In the genomic region with DNA sequence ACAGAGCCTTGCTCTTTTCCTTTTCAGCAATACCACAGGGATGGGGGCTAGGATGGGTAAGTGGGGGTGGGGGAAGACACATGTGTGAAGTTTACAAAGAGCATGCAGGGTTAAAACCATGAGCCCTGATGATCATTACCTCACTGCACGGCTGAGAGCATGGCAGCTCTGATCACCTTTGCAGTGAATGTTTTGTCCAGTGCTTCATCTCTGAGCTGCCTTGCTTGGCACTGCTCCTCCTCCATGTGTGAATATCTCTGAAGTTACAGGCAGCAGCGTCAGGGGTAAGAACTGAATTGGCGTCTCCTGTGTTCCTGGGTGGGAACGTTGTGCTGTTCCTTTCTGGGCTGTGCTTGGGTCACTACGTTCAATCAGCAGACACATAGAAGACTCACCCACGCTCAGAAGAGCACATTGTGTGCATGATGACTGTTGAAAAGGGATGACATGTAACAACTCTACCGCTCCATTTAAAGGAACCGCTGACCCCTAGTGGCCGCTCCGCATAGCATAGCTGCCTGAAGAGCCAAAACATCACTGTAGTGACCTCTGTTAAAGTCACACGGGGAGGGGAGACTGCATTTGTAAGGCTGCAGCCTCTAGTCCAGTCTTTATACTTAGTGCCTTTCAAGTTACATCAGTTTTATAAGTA, we compare ENCODE assay signal across 7 mouse cellular contexts.
DNase-seq lines count a peak whose midpoint lies in the region; ATAC-seq and TF ChIP-seq lines count a peak whose summit lies in the region.

No protein-coding gene starts in this region.

- no peak overlapping the region for H3K4me3 ChIP-seq in embryonic facial prominence, embryonic 11.5 days (ENCODE audit: low read depth, low read length)
- no peak overlapping the region for H3K4me3 ChIP-seq in limb, embryonic 14.5 days (replicated peaks; ENCODE audit: low read length)
- H3K4me3 ChIP-seq in midbrain, postnatal 0 days (ENCODE audit: low read depth, low read length): no peak overlapping the region

- H3K4me1 ChIP-seq in embryonic facial prominence, embryonic 11.5 days (ENCODE audit: control insufficient read depth, insufficient read depth, low read length): no peaks in the 10 kb centered on the region
- no peaks in the 10 kb centered on the region for H3K4me1 ChIP-seq in limb, embryonic 14.5 days (ENCODE audit: control insufficient read depth, insufficient read depth, low read length)
- 0 out of 2 replicates have a peak, but pooled peaks cover 3% of the 10 kb centered on the region for H3K4me1 ChIP-seq in midbrain, postnatal 0 days (ENCODE audit: insufficient read depth, low read length)

- H3K27me3 ChIP-seq in embryonic facial prominence, embryonic 11.5 days (ENCODE audit: control insufficient read depth, insufficient read depth, low read length): no peaks in the 10 kb centered on the region
- H3K27me3 ChIP-seq in limb, embryonic 14.5 days (ENCODE audit: control insufficient read depth, insufficient read depth, low read length): no peaks in the 10 kb centered on the region
- H3K27me3 ChIP-seq in midbrain, postnatal 0 days (ENCODE audit: insufficient read depth, low read length): no peaks in the 10 kb centered on the region

- H3K36me3 ChIP-seq in embryonic facial prominence, embryonic 11.5 days (replicated peaks; ENCODE audit: control insufficient read depth, insufficient read depth, low read depth, low read length): no peaks in the 10 kb centered on the region
- 0 out of 2 replicates have a peak, but pooled peaks cover 3% of the 10 kb centered on the region for H3K36me3 ChIP-seq in limb, embryonic 14.5 days (ENCODE audit: control insufficient read depth, insufficient read depth, low read length)
- H3K36me3 ChIP-seq in midbrain, postnatal 0 days (ENCODE audit: insufficient read depth, low read length): no peaks in the 10 kb centered on the region

- ATAC-seq in embryonic facial prominence, embryonic 11.5 days (replicated peaks; ENCODE audit: insufficient number of reproducible peaks, low FRiP score, low TSS enrichment, low read depth): peak; percentile 76; the same call in 1 of the 2 replicates
- peak; percentile 84; the same call in 1 of the 2 replicates for ATAC-seq in limb, embryonic 14.5 days (ENCODE audit: low FRiP score, low read depth)
- peak; percentile 77; the same call in 1 of the 2 replicates for ATAC-seq in midbrain, postnatal 0 days (ENCODE audit: low FRiP score)

- DNase-seq in adrenal gland, postnatal 14 days: peak; percentile 91
- DNase-seq in embryonic facial prominence, embryonic 11.5 days (ENCODE audit: low spot score): peak; percentile 87
- peak; percentile 89 for DNase-seq in heart, adult 8-10 months (ENCODE audit: low spot score)
- peak; percentile 78 to 91 for DNase-seq in kidney, adult 8-10 months
- DNase-seq in limb, embryonic 14.5 days (ENCODE audit: low spot score): peak; percentile 85
- peak; percentile 90 for DNase-seq in midbrain, postnatal 0 days (ENCODE audit: low spot score)
- DNase-seq in spleen, postnatal 14 days (ENCODE audit: low spot score in 2 of 2): peak; percentile 65 to 80

- peak; percentile 96 for TF ChIP-seq CTCF in midbrain, postnatal 0 days (IDR thresholded peaks at IDR 0.05)

- no peak for TF ChIP-seq POLR2A in limb, embryonic 14.5 days (IDR thresholded peaks at IDR 0.05; ENCODE audit: borderline replicate concordance, extremely low read depth, insufficient read depth, insufficient read length)

- WGBS in embryonic facial prominence, embryonic 11.5 days: 24% methylated on average over 11 of the region's 11 CpGs
- WGBS in limb, embryonic 14.5 days: 24% methylated on average over 11 of the region's 11 CpGs
- WGBS in midbrain, postnatal 0 days: 7% methylated on average over 11 of the region's 11 CpGs

- H3K9me3 ChIP-seq in embryonic facial prominence, embryonic 11.5 days (replicated peaks; ENCODE audit: control insufficient read depth, low read length): no peaks in the 10 kb centered on the region
- no peaks in the 10 kb centered on the region for H3K9me3 ChIP-seq in limb, embryonic 14.5 days (ENCODE audit: control insufficient read depth, low read length)
- H3K9me3 ChIP-seq in midbrain, postnatal 0 days (ENCODE audit: low read length): no peaks in the 10 kb centered on the region

- no peak overlapping the region for H3K27ac ChIP-seq in embryonic facial prominence, embryonic 11.5 days (replicated peaks; ENCODE audit: low read depth, low read length)
- no peak overlapping the region for H3K27ac ChIP-seq in limb, embryonic 14.5 days (replicated peaks; ENCODE audit: low read depth, low read length)
- H3K27ac ChIP-seq in midbrain, postnatal 0 days (ENCODE audit: low read depth, low read length): 0 out of 2 replicates have a peak overlapping the region, but pooled peaks have one; percentile 26

- no peak overlapping the region for H3K4me2 ChIP-seq in embryonic facial prominence, embryonic 11.5 days (ENCODE audit: low read depth, low read length)
- H3K4me2 ChIP-seq in limb, embryonic 14.5 days (replicated peaks; ENCODE audit: low read depth, low read length, severe bottlenecking): no peak overlapping the region
- no peak overlapping the region for H3K4me2 ChIP-seq in midbrain, postnatal 0 days (ENCODE audit: low read depth, low read length, poor library complexity, severe bottlenecking)

- no peak overlapping the region for H3K9ac ChIP-seq in embryonic facial prominence, embryonic 11.5 days (replicated peaks; ENCODE audit: low read length)
- no peak overlapping the region for H3K9ac ChIP-seq in limb, embryonic 14.5 days (ENCODE audit: low read depth, low read length, severe bottlenecking)
- H3K9ac ChIP-seq in midbrain, postnatal 0 days (replicated peaks; ENCODE audit: low read length, poor library complexity, severe bottlenecking): no peak overlapping the region
